Mouse (Mus musculus): ENCODE results near the gene Pip4k2a.
"Not testable (repeated sequence)": the region's sequence is repeated elsewhere in the genome, so short reads cannot be mapped to it uniquely, and the experiment has no call there.

Pip4k2a gene

DNA sequence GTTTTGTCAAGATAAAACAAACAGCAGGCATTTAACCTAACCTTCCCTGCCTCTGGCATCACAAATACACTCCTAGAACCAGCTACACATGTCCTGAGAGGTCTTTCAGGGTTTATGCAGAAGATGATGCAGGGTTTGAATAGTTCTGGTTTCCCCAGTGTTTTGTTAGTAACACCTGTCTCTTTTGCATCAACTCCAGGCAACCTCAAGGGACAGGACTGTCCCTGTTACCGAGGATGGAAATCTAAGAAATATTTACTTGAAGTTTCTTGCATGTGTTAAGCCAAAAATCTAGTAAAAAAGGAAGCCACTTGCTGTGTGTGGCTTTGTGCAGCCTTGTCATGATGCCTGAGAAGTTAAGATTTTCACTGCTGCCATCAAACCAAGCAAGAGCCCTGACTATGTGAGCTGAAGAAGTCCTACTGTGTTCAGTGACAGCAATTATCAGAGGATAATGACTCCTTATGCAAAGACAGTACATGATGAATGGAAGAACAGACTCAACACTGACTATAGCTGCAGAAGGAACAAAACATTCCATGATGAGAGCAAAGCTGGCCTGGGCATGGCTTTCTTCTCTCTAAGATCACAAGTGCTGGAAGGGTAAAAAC lies 76.3 kb downstream of the Pip4k2a start:
- no peak for DNase-seq

DNA sequence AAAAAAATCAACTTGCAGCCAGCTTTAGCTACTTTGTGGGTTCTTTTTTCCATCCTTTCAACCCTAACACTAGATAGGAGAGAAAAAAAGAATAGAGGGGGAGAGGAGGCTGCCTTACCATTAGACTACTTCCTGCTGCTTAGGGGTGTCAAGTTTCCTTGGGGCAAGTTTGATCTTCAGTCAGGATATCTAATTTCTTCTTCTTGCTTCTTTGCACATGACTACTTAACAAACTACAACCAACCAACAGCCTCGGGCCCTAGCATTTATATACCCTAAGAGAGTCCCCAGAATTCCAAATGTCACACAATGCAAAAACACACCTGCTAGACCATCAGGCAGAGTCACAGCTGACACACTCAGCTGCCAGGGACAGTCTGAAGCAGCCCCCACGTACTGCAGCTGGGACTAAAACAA lies 77.5 kb downstream of the Pip4k2a start:
- no peak for DNase-seq

DNA sequence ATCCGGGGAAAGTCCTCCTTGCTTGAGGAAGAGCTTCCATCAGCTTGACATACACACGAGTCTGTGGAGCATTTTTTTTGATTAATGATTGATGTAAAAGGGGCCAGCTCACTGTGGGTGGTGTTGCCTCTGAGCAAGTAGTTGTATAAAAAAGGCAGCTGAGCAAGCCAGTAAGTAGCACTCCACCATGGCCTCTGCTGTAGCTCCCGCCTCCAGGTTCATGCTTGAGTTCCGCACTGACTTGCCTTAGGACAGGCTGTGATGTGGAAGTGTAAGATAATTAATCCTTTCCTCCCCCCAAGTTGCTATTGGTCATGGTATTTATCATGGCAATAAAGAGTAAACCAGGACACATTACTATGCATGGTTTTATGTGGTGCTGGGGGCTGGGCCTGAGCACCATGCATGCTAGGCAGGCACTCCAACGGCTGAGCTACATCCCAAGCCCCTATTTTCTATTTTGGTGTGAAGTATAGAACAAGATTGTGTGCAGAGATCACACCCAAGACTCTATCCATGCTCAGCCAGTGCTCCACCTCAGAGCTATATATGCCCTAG lies 78.0 kb downstream of the Pip4k2a start:
- DNase-seq, result no peak

DNA sequence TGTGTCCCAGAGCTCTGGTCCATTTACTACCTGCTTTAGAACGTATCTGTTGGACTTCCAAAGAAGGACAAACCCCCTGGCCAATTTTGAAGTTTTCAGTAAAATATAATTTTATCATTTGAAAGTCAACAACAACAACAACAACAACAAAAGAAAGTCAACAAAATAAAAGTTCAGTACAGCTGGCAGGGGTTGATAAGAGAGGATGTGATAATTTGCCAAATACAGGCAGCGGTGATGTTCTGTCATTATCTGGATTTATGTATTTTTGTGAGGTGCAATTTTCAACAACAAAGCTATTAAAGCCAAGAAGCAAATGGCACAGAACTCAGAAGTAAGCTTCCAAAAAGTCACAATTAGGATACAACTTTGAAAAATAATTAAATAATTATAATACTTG lies 80.1 kb downstream of the Pip4k2a start:
- DNase-seq, result no peak

DNA sequence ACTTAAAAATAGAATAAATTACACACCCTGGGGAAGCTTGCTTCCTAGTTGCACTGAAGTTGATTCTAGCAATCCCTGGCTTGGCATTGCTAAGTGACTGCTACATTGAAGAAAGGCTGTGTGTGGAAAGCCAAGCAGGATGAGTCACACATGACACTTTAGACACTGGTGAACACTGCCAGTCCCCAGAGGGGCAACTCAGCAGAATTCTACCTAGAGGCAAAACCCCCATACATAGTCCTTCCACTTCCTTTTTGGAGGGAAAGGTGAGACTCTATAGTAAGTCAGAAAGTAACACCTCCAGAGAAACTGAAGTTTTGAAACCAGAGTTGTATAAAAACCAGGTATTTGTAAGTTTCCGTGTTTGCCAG lies 80.6 kb downstream of the Pip4k2a start:
- DNase-seq, result no peak

DNA sequence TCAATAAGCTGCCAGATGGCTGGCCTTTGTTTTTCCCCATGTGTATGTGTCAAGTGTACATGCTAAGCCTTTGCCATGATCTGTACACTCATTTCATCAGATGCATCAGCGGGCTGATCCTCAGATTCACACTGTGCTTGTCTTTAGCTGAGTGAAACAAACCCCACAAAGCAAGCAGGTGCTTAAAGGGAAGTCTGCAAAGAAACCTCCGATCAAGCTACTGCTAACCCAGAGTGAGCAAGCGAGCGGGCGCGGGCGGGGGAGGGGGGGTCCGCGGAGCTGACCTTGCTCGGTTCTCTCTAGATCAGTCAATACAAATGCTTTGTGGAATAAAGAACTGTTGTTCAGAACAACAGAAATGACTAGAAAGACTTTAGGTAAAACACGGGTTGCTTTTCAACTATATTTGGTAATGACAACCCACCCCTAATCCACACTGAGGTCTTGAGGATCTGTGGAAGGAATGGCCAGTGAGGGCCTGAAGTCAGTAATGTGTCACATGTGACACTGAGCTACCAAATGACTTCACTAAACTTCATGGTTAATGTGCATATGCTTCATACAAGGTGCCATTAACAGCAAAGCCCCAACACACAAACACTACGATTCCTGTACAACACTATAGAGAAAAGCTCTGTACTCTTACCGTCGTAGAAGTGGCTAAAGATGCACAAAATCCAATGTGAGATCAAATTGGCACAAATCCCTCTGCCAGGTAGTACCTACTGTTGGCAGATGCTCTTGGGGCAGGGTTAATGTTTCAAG lies 81.1 kb downstream of the Pip4k2a start:
- no peak for DNase-seq

DNA sequence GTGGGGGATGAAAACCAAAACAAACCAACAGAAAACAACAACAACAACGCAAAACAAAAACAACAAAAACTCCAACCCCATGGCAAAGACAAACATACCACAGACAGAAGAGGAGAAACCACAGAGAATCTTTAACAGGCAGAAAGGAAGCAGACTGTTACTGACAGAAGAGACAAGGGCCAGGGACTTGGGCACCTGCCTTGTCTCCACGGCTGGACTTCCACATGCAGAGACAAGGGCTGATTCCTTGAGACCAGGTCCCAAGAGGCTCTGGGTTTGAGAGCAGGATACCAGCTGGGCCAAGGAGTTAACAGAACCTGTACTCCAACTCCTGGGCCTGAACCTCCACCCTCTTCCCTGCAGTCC lies 81.9 kb downstream of the Pip4k2a start:
- DNase-seq, result no peak

DNA sequence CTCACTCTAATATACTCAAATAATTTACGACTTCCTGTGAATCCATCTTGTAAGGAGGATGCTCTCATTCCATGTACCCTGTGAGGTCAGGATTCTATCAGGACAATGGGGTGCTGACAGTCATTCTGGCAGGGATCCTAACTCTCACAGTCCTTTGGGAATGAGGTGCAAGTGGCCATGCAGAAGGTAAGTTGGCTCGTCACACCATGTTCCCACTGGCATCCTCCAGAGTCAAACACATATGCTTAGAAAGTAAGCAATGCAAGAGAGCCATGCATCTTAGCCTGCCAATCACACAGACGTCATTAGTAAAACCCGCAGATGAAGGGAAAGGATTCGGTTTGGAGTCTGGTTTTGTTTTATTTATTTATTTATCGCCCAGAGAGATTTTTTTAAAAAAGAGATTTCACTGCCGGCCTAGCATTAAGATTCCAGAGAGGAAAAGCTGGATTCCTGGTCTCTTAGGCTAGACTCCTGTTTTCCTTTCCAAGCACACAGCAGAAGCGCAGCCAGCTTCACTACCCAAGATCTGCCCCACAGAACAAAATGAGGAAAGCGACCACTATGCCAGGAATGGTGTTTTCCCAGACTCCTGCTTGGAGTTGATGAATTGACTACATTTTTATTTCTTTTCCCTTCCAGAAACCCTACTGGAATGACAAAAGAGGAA lies 82.4 kb downstream of the Pip4k2a start:
- no peak for DNase-seq

DNA sequence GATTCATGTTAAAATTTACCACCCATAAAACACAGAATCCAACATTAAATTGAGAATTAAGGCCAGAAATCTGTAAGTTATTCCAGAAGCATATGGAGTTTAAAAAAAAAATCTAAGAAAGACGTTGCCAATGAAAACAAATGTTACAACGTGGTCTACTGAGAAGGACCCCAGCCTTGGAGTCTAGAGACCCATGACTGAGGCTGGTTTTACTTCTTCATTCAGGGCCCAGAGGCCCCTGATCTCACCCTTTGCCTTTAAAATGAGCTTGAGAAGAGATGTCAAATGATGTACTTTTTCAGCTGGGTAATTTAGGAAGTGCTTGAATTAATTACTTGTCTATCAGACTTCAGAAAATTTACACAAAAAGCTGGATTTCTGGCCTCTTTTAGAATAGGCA lies 83.2 kb downstream of the Pip4k2a start:
- no peak for DNase-seq

DNA sequence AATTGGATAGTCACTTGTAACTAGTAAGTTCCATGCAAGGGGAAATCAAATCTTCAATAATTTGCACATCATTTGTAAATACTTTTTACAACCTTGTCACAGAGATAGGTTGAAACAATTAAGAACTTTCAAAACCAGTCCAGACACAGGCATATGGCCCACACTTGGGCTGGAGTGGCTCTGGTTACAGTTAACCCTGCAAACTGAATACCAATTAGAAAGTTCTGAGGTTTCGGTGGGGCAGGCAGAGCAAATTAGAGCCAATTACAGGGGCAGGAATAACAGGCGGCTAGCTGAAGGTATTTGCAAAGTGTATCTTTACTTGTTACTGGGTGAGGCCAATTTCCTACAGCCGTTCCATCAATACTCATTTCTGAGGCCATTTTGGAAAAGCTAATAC lies 84.3 kb downstream of the Pip4k2a start:
- no peak for DNase-seq

DNA sequence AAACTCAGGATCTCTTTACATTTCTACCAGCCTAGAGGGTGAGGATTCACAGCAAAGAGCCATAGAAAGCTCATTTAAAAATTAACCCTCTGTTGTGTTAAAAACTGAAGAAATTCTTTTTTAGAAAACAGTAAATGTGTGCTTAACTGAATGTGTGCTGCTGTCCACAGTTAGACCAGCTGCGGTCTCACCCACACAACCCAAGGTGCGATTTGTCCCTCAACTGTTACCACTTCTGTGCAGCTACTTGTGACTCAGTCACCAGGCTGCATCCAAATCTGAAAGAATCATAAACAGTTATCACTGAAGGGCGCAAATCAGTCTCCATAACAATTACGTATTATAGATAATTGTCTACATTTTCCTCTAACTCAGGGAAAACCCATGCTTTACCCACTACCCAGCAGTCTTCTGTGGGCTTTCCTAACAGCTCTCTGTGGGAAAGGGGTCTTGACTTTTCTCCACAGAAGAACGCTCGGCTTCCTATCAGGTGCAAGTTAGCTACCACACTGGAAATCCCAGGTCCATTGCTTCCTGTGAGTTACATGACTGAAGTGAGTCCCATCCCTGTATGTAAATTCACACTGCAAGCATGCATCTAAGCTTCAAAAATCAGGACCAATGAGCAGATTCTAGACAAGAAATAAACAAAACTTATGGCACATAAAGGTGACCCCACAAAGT lies 86.5 kb downstream of the Pip4k2a start:
- no peak for DNase-seq

DNA sequence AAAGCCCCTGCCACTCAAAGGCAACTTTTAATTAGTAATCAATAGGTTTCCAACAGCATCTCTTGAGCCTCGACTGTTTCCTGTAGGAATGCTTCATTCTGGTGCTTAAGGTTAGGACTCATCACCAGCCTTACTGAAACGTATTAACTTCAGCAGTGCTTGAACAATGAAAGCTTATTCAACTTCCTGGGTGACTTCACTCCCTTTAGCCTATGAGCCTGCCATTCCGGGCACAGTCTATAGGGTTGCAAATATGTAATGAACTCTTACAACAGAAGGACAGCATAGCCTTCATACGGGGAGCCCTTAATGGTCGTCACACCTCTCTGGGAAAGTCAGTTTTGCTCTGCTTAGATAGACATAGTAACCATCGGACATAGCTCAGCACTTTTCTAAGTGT lies 87.7 kb downstream of the Pip4k2a start:
- no peak for DNase-seq

DNA sequence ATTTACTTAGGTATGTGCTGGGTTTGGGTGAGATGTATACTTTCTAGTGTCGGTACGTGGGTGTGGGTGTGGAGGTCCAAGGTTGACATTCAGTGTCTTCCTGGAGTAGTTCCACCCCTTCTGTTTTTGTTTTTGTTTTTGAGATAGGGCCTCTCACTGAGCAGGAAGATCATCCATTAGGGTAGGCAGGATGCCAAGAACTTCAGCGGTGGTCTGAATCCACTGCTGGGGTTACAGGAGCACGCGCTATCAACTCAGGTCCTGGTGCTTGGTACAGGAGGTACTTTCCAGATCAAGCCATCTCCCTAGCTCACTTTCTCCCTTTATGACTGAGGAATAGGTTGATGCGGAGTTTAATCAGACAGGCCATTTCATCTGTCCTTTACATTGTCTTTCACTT lies 88.2 kb downstream of the Pip4k2a start:
- peak; percentile 32 for DNase-seq

DNA sequence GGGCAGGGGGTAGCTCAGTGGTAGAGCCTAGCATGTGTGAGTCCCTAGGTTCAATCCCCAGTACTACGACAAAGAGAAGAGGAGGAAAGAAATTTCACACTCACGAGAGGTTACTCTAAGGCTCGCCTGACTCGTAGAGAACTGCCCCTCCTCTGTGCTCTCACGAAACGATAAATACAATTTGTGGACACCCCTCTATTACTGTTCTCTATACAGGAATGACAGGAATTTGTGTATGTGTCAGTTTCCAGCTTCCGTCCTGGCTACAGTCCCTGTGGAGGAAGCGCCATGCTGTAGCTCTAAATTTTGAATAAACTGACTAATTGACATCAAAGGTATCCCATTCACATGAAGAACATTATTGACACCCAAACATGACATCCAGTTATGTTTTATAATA lies 90.7 kb downstream of the Pip4k2a start:
- no peak for DNase-seq

DNA sequence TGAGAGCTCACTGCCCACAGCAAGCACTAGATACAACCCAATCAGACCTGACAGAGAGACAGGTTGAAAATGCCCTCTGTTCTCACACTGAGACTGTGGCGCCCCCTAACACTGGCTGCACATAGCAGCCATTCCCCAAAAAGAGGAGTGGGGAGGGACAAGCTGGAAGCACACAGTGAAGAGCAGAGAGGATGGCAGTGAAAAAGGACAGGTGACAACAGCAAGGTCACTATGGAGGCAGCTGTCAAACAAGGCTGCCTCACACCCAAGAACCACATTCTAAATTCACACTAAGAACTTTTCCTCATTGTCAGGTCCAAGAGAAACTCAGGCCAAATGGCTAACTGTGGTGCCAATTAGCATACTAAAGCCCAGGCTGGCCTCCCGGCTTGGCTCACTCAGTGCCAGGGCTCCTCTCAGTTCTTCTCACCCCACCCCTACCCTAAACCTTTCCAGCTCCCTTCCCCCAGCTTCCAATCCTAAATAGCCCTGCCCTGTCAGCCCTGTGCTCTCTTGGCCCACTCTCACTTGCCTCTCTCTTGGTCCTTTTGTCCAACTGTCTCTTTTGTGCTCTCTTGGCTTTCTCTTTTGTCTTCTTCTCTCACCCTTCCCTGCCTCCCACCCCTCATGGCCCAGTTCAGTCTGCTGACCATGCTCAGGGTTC lies 91.4 kb downstream of the Pip4k2a start:
- no peak for DNase-seq

DNA sequence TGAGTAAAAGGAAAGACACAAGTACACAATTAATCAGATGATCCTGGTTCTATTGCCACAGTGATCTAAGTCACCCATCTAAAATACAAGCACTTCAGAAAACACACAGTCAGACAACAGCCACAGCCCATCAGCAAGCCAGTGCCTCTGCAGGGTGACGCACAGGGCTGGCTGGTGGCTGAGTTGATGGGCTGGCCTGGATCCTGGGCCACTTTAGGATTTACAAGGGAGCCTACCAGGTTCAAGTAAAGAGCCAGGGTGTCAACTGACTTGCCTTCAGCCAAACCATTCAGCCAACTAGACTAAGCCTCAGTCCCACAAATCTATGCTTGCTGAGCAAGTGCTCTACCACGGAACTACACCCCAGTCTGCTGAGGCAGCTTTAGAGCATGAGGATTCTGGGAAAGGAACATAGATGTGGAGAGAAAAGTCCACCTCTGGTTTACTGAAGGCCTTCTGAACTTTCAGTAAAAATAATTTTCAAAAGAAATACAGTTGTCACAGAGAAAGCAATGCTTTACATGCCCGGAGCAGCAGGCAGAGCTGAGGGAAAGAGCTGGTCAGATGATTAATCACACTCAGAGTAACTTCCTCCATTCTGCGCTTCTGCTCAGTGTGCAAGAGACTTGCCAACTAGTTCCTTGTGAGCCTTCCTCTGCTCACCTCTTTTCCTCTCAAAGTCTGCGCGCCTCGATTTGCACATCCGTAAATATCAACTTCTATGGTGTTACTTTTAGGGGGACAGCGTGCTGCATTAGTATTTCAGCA lies 94.4 kb downstream of the Pip4k2a start:
- DNase-seq, result no peak

DNA sequence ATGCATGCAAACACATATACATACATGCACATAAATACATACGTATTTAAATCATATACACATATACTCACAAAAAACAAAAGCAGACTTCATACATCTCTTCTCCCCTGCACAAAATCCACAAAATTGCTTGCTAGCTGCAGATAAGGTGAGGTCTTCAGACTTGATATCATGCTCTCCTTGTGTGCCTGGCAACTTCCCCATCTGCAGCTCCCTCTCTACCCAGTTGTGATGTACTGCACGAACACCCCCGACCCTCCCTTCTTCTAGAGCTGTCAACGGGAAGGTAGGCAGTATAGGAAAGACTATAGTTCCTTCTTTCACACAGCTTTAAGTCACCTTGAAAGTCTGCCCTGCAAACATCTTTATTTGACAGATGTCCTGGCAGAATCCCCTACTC lies 96.8 kb downstream of the Pip4k2a start:
- DNase-seq, result no peak

DNA sequence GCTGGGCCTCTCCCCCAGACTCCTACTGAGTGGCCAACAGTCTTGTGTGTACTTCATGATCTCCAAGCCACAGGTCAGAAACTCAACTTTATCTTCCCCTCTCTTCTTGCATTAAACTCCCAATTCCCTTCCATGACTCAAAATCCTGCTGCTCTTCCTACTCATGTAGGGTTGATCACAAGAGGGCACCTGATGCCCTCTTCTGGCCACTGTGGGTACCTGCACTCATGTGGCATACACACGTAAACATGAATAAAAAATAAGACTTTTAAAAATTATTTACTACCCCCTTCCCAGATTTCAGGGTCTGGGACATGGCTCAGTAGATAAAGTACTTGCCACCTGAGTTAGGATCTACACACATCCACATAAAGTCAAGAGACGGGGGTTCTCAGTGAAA lies 97.3 kb downstream of the Pip4k2a start:
- DNase-seq, result no peak

DNA sequence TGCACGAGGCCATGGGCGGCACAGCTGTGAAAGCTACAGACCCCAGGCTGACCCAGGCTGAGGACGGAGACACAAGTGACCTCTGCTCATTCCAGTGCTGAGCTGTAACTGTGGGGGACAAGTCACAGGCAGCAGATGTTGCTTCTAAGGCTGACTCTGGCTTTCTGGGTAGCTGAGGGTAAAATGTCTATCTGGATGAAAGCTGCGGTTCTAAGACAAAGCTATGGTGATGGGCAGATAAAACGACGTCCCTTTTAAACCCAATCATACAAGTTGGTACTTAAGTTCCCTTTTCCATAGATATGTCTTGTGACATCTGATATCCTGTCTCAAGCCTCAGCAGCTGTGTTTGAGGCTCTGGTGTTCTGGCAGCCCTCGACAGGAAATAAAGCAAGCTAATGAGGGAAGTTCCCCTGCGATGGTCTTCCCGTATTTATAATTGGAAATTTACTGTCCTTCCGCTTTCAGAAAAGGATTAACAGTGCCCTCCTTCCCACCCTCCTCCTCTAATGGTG lies 100.1 kb downstream of the Pip4k2a start:
- DNase-seq, result peak; percentile 43

DNA sequence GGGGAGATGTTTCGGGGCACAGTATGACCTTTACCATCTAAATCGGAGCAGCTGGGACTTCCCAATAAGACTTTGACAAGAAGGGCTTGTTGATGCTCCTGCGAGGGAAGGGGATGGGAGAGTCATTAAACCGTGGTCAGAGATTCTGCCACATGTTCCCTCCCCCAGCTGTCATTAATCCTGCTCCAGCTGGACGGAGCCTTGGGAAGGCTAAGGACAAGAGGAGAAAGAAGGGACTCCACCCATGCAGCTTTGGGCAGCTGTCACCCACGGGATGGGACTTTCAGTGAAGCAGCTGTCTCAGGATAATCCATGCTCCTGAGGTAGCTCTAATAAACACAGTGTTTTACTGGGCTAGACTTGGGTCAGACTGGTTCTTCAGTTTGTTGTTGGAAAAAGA lies 101.9 kb downstream of the Pip4k2a start:
- peak; percentile 64 for DNase-seq

DNA sequence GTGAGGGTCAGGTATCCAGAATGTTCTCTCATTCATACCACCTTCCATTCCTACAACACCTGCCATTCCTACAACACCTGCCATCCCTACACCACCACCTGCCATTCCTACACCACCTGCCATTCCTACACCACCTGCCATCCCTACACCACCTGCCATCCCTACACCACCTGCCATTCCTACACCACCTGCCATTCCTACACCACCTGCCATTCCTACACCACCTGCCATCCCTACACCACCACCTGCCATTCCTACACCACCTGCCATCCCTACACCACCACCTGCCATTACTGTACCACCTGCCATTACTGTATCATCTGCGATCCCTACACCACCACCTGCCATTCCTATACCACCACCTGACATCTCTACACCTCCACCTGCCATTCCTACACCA lies 104.6 kb downstream of the Pip4k2a start:
- not testable (repeated sequence) for DNase-seq

DNA sequence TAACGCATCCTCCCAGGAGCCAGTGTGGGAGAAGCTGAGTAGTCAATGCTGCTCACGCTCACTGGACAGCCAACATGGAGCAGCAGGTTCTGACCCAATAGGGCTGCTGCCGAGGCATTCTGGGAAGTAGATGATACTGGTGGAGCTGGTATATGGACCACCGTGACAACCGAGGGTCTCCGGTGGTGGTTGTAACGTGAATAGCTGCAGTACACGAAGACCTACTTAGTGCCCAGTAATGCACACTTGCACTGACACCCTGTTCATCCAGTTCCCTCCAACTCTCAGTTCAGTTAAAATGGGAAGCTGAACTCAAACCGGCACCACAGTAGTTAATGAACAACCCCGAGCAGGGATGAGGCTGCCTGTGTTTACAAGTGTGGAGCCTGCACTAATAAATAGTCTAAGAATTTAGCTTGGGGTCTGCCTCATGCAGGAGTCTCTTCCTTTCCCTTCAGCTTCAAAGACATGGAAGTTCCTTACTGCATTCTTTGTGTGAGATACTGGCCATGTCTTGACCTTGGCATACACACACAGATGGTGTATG lies 105.9 kb downstream of the Pip4k2a start:
- no peak for DNase-seq

Data from lung, postnatal 10 days (tissue).